Mouse (Mus musculus) stomach, postnatal 0 days (tissue): Measurements from ENCODE around the gene Mmp27. TPM values are rescaled to one million over a fixed set of nuclear protein-coding genes. Genes with fewer than 3 reads are reported as not detected.

ENCODE experiments used
- ATAC-seq: fragments of 200-750 bp; cut with Nextera tagmentation; 2 replicates; pipeline ENCODE4 v1.8.0; 2017; ENCODE audit not compliant: low FRiP score, low TSS enrichment
- DNase-seq: peaks from one replicate; pipeline ENCODE4 v3.0.0-alpha.2; 2016; ENCODE audit warnings: low spot score
- H3K27ac ChIP-seq: fragments of 300-500 bp; sonication (generic); replicated peaks from 2 replicates; pipeline ENCODE4 v1.5.1; 2014; ENCODE audit warnings: mild to moderate bottlenecking, control low read depth
- H3K27me3 ChIP-seq: fragments of 300-500 bp; sonication (generic); 2 replicates; pipeline ENCODE4 v1.6.1; 2014; ENCODE audit warnings: low read length; ENCODE audit not compliant: control insufficient read depth, insufficient read depth
- H3K36me3 ChIP-seq: fragments of 300-500 bp; sonication (generic); 2 replicates; pipeline ENCODE4 v1.6.1; 2014; ENCODE audit warnings: low read length, mixed read lengths; ENCODE audit not compliant: control insufficient read depth, insufficient read depth
- H3K4me1 ChIP-seq: fragments of 300-500 bp; sonication (generic); replicated peaks from 2 replicates; pipeline ENCODE4 v1.6.1; 2014; ENCODE audit warnings: antibody characterized with exemption; ENCODE audit not compliant: control insufficient read depth, insufficient read depth
- H3K4me2 ChIP-seq: fragments of 300-500 bp; sonication (generic); replicated peaks from 2 replicates; pipeline ENCODE4 v1.6.1; 2014; ENCODE audit warnings: low read depth, mild to moderate bottlenecking, control low read depth, moderate library complexity
- H3K4me3 ChIP-seq: fragments of 300-500 bp; sonication (generic); 2 replicates; pipeline ENCODE4 v1.5.1; 2014; ENCODE audit warnings: low read depth, low read length, control low read depth
- H3K9ac ChIP-seq: fragments of 300-500 bp; sonication (generic); 2 replicates; pipeline ENCODE4 v1.6.1; 2014; ENCODE audit warnings: mild to moderate bottlenecking, low read length, control low read depth, mixed read lengths
- H3K9me3 ChIP-seq: fragments of 300-500 bp; sonication (generic); 2 replicates; pipeline ENCODE4 v1.6.1; 2016; ENCODE audit warnings: low read length; ENCODE audit not compliant: control insufficient read depth
- CTCF ChIP-seq: IDR thresholded peaks from 2 replicates; pipeline ENCODE4 v1.5.1; 2016; ENCODE audit warnings: antibody characterized with exemption, low read depth, mild to moderate bottlenecking, moderate library complexity
- EP300 ChIP-seq: optimal IDR thresholded peaks from 2 replicates; pipeline ENCODE3; 2016; ENCODE audit warnings: antibody characterized with exemption
- WGBS: fragments of 180-500 bp; shearing (Covaris S2); extraction: QIAGEN DNeasy Blood & Tissue Kit; methylation state at CpG from one replicate; pipeline ENCODE4 v1.1.7; 2014; 5-methylcytosine and 5-hydroxymethylcytosine counted together
- polyA plus RNA-seq: library from polyadenylated mRNA; unstranded; fragments of >200 nt; fragmentation: Nextera tagmentation; extraction: Ambion mirVana; gene quantifications from 2 replicates; pipeline ENCODE4 v1.2.1, GENCODE M21; 2015

Mmp27 gene
- polyA plus RNA-seq = not detected in 2 replicates

- Histone ChIP-seq H3K9me3 (no peaks in the 10 kb centered on the region), H3K4me1 (no peaks in the 10 kb centered on the region), H3K4me2 (no peak within 1 kb of the TSS), H3K27ac (no peak within 1 kb of the TSS), H3K4me3 (no peak within 1 kb of the TSS), H3K9ac (no peak within 1 kb of the TSS), H3K27me3 (no peaks in the 10 kb centered on the region), H3K36me3 (no peaks in the 10 kb centered on the region)
- TF ChIP-seq EP300 (no peak), CTCF (no peak)
- DNase-seq = no peak
- 61% methylated on average over 4 of the region's 4 CpGs for WGBS
- no peak for ATAC-seq
Measured at GRCm38 (mm10) chr9:7571162-7571561, at the start of gene Mmp27. Gene Mmp27 (plus strand): TSS chr9:7571396.

GRCm38 (mm10) chr9:7526255-7526940 is 44.8 kb upstream of the Mmp27 start:
- Histone ChIP-seq H3K4me3 (no peak overlapping the region), H3K36me3 (no peaks in the 10 kb centered on the region), H3K9me3 (no peaks in the 10 kb centered on the region), H3K4me2 (no peak overlapping the region), H3K4me1 (no peaks in the 10 kb centered on the region), H3K27me3 (no peaks in the 10 kb centered on the region), H3K27ac (no peak overlapping the region), H3K9ac (no peak overlapping the region)
- ATAC-seq (no peak), DNase-seq (no peak)
- WGBS = 54% methylated on average over 4 of the region's 4 CpGs
- TF ChIP-seq EP300 (no peak), CTCF (no peak)

- H3K4me1 ChIP-seq = no peaks in the 10 kb centered on the region
- no peak overlapping the region for H3K9ac ChIP-seq
- no peaks in the 10 kb centered on the region for H3K9me3 ChIP-seq
- TF ChIP-seq CTCF = no peak
- no peak for TF ChIP-seq EP300
- no peak for DNase-seq
- no peaks in the 10 kb centered on the region for H3K36me3 ChIP-seq
- H3K4me2 ChIP-seq = no peak overlapping the region
- no peak for ATAC-seq
- H3K27ac ChIP-seq = no peak overlapping the region
- no peak overlapping the region for H3K4me3 ChIP-seq
- no peaks in the 10 kb centered on the region for H3K27me3 ChIP-seq
Measured at GRCm38 (mm10) chr9:7542763-7543162, 28.4 kb upstream of the Mmp27 start.

- DNase-seq (no peak), ATAC-seq (no peak)
- Histone ChIP-seq H3K9me3 (no peaks in the 10 kb centered on the region), H3K4me3 (no peak overlapping the region), H3K27ac (no peak overlapping the region), H3K4me2 (no peak overlapping the region), H3K9ac (no peak overlapping the region), H3K27me3 (no peaks in the 10 kb centered on the region), H3K36me3 (no peaks in the 10 kb centered on the region), H3K4me1 (no peaks in the 10 kb centered on the region)
- WGBS = 37% methylated on average over 1 of the region's 1 CpGs
- no peak for TF ChIP-seq CTCF
- TF ChIP-seq EP300 = no peak
Measured at GRCm38 (mm10) chr9:7544923-7545457, 26.2 kb upstream of the Mmp27 start.

- Histone ChIP-seq H3K4me1 (no peaks in the 10 kb centered on the region), H3K4me2 (no peak overlapping the region), H3K9ac (no peak overlapping the region), H3K27me3 (no peaks in the 10 kb centered on the region), H3K27ac (no peak overlapping the region), H3K4me3 (no peak overlapping the region), H3K9me3 (no peaks in the 10 kb centered on the region), H3K36me3 (no peaks in the 10 kb centered on the region)
- DNase-seq (no peak), ATAC-seq (peak; percentile 69; the same call in 1 of the 2 replicates)
- WGBS = 32% methylated on average over 1 of the region's 1 CpGs
- TF ChIP-seq CTCF (no peak), EP300 (no peak)
Measured at GRCm38 (mm10) chr9:7545471-7545870, 25.7 kb upstream of the Mmp27 start.

GRCm38 (mm10) chr9:7545920-7546319 is 25.3 kb upstream of the Mmp27 start:
- no peaks in the 10 kb centered on the region for H3K27me3 ChIP-seq
- H3K4me3 ChIP-seq = no peak overlapping the region
- H3K9me3 ChIP-seq = no peaks in the 10 kb centered on the region
- no peak for TF ChIP-seq CTCF
- TF ChIP-seq EP300 = no peak
- H3K4me1 ChIP-seq = no peaks in the 10 kb centered on the region
- 85% methylated on average over 7 of the region's 7 CpGs for WGBS
- H3K4me2 ChIP-seq = no peak overlapping the region
- H3K9ac ChIP-seq = no peak overlapping the region
- no peak for DNase-seq
- no peak overlapping the region for H3K27ac ChIP-seq
- no peak for ATAC-seq
- no peaks in the 10 kb centered on the region for H3K36me3 ChIP-seq
